Mouse (Mus musculus): ENCODE data around the gene Bcas3. TPM values are rescaled to one million over a fixed set of nuclear protein-coding genes. Genes with fewer than 3 reads are reported as not detected.

Bcas3 gene
- total RNA-seq, 2 experiments from 2014 or later = 25.3 to 28.5 TPM

DNA sequence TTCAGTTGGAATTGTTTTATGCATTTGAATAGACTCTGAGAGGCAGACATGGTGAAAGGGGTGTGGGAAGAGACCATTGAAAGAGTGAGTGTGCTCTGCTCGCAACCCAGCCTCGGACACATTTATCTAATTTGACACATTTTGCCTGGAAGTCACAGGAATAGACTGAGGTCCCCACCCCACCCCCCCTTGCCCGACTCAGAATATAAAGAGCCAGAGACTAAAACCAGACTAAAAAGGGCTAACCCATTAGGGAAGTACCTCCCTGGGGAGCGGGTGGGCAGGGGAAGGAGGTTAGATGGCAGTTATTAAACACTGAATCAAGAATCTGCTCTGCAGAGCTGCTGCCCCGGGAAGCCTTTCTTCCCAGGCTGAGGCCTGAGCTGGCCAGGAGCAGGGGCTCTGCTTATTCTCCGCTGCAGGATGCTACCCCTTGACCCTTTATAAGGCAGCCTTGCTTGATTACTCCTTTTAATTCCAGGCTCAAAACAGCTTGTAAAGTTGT is 367.4 kb downstream of the Bcas3 start:
- intact Hi-C loops (cut with DNase I; ENCODE audit: low total_unique reads) = no loop called here
- DNase-seq = no peak

- intact Hi-C loops (cut with DNase I; ENCODE audit: low total_unique reads) = no loop called here
- no peak for DNase-seq
Observed at GRCm38 (mm10) chr11:85721986-85722385, 369.0 kb downstream of the Bcas3 start.

DNA sequence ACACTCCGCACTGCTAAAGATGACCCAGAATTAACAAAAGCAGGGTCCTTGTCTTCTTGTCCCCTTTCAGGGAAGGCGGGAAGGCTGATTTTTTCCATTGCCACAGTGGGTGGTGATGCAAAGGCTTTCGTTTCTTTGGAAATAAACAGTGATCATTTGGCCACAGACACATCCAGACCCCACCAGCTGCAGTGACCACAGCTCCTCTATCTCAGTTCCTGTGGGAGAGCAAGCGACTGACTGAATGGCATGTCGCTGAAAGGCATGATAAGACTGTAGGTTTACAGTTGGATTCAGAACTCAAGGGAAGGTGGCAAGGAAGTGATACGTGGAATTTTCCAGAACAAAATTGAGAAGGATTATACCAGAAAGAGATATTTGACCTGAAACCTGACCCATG is 371.2 kb downstream of the Bcas3 start:
- no peak for DNase-seq
- intact Hi-C loops (cut with DNase I; ENCODE audit: low total_unique reads) = no loop called here

DNA sequence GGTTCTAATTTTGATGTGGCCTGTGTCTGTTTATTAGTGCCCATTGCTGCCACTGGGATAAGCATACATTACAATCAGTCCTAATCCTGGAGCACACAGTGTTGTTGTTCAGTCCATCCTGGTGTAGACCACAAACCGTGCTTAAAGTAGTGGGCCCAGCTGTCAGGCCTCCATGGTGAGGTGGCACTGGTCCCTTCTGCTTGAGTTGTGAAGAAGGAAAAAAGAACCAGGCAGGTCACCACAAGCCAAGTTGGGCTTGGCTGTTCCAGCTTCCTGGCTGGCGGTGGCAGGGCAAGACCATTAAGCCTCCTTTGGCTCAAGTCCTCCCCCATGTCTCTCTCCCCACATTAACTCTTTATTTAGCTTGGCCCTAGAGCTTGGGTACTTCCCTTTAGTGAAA is 376.8 kb downstream of the Bcas3 start:
- intact Hi-C loops (cut with DNase I; ENCODE audit: low total_unique reads) = no loop called here
- DNase-seq = peak; percentile 54

DNA sequence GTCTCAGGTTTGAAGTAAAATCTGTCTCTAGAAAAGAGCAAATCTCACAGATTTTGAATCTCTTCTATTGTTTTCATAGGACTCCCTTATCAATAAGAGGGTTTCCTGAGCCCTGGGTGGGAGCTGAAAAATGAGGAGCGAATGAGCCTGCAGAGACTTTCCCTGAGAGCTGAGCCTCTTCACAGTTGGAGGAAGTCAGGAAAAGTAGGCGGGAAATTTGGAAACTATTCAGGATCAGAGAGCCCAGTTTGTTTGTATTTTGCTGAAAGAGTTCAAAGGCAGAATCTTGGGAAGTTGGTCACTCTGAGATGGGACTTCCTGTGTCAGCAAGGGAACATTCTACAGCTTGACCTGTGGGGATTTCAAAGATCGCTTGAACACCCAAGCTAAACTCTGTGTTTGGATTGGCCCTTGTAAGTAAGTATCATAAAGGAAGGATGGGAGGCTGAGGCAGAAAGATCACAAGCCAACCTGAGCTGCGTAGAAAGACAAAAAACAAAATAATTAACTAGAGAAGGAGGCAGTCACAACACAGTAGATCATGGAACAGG is 379.6 kb downstream of the Bcas3 start:
- DNase-seq = no peak
- intact Hi-C loops (cut with DNase I; ENCODE audit: low total_unique reads) = no loop called here

GRCm38 (mm10) chr11:85733577-85733976 is 380.6 kb downstream of the Bcas3 start:
- intact Hi-C loops (cut with DNase I; ENCODE audit: low total_unique reads) = no loop called here
- peak; percentile 36 for DNase-seq

GRCm38 (mm10) chr11:85734317-85735211 is 381.6 kb downstream of the Bcas3 start:
- intact Hi-C loops (cut with DNase I; ENCODE audit: low total_unique reads) = no loop called here
- DNase-seq = no peak

- intact Hi-C loops (cut with DNase I; ENCODE audit: low total_unique reads) = no loop called here
- DNase-seq = no peak
Observed at GRCm38 (mm10) chr11:85737227-85737626, 384.3 kb downstream of the Bcas3 start.

- DNase-seq = no peak
- intact Hi-C loops (cut with DNase I; ENCODE audit: low total_unique reads) = no loop called here
Observed at GRCm38 (mm10) chr11:85737893-85738292, 384.9 kb downstream of the Bcas3 start.

- no peak for DNase-seq
- intact Hi-C loops (cut with DNase I; ENCODE audit: low total_unique reads) = no loop called here
Observed at GRCm38 (mm10) chr11:85738585-85738984, 385.6 kb downstream of the Bcas3 start.

GRCm38 (mm10) chr11:85739266-85739977 is 386.5 kb downstream of the Bcas3 start:
- no peak for DNase-seq
- intact Hi-C loops (cut with DNase I; ENCODE audit: low total_unique reads) = no loop called here

- intact Hi-C loops (cut with DNase I; ENCODE audit: low total_unique reads) = no loop called here
- DNase-seq = no peak
Observed at GRCm38 (mm10) chr11:85746373-85746772, 393.4 kb downstream of the Bcas3 start.

DNA sequence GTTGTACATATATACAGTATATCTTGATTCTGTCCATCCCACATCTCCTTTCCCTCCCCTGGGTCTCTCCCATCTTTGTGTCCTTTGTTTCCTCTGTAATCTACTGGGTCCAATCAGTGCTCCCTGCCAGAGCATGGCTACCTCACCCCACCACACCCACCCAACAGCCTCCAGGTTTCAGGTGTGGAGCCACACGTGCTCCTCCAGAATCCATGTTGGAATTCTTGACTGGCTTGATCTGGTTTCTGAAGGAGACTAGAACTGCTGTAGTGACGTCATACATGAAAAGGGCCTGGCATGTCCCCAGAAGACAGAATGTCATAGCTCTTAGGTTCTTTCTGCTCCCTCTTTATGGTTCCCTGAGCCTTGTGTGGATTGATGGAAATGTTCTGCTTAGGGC is 395.9 kb downstream of the Bcas3 start:
- intact Hi-C loops (cut with DNase I; ENCODE audit: low total_unique reads) = no loop called here
- DNase-seq = no peak

DNA sequence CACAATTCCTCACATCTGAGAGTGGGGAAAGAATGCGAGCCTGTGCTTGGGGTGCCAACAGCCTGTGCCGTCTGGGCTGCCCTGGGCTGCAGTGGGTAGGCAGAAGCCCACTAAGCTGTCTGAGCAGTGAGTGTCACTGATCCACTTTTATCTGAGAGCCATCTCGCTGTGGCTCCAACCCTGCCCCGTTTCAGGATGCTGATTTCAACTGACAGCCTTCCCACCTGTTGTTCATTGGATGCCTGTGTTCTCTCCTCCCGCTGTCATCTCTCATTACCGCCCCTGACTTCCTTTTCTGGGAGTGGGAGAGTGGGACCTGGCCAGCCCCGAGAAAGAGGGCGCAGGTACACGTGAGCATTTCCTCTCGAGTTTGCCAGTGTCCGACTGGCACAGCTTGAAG is 398.2 kb downstream of the Bcas3 start:
- intact Hi-C loops (cut with DNase I; ENCODE audit: low total_unique reads) = no loop called here
- no peak for DNase-seq

GRCm38 (mm10) chr11:85754631-85755502 is 401.9 kb downstream of the Bcas3 start:
- DNase-seq = no peak
- intact Hi-C loops (cut with DNase I; ENCODE audit: low total_unique reads) = no loop called here

- intact Hi-C loops (cut with DNase I; ENCODE audit: low total_unique reads) = no loop called here
- no peak for DNase-seq
Observed at GRCm38 (mm10) chr11:85755503-85756044, 402.6 kb downstream of the Bcas3 start.

DNA sequence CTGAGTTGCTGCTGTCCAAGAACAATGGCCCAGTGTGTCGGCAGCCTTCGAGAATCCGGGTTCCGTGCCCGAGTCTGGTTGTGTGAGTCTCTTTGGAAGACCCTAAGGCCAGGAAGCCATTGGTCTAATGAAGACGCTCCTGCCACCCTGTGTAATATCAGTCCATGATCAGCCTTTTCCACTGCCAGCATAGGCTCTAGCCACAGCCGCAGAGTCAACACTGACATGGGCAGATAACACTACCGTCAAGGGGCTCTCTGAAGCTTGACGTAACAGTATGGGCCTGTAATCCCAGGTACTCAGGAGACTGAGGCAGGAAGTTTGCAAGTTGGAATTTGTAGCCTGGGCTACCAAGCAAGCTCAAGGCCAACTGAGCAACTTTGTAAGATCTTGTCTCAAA is 405.9 kb downstream of the Bcas3 start:
- intact Hi-C loops (cut with DNase I; ENCODE audit: low total_unique reads) = no loop called here
- no peak for DNase-seq

DNA sequence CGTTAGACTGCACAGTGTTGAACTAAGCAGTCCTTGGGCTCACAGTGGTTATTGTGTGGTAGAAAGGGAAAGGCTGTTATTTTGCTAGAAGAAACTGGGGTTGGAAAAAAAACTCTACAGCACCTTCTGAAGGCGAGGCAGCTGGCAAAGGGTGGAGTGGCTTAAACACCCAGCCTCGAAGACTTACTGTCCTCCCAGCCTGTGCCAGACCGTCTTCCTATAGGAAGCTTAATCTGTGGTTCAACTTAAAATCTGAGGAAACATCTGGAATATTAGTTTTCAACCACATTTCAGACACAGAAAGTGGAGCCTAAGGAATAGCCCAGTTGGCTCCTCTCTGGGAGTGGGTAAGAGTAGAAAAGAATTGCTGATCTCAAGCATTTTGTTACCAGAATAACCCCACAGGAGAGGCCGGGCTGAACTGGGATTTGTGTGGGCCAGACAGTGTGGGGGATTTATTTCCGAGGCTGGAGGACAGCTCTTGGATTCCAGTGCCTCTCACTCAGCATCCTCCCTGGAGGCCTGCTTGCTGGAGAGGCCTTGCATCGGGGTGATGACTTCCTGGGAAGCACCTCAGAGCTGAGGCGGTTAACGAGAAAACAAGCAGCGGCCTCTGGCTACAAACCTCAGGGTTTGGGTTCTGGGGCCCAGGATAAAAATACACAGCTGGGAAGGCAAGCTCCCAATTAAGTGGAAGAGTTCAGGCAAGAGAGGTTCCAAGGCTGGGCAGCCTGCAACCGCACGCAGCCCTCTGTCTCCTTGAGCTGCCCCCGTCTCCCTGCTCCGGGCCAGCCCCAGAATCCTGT is 406.9 kb downstream of the Bcas3 start:
- DNase-seq = peak; percentile 67
- intact Hi-C loops (cut with DNase I; ENCODE audit: low total_unique reads) = no loop called here
